Mouse (Mus musculus): ENCODE data around the gene Zfp385b. TPM values are rescaled to one million over a fixed set of nuclear protein-coding genes. Genes with fewer than 3 reads are reported as not detected.

Gene Zfp385b
- total RNA-seq, 2 experiments from 2014 or later, result 50.4 to 51.4 TPM

DNA sequence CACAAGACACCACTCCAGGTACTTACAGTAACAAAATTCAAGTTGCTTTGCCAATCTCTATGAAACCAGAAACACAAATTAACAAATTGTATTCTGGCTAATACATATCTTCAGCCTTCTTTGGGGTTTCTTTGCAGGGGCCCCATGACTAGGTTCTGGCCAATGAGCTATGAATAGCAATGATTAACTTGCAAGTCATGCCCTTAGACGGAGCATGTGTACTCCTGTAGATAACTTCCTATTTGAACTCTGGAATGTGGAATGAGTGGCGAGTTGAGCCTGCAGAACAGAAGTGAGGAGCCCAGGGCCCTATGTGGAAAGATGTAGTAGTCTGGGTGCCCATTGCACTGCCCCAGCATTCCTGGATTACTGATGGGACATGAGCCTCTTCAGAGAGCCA lies 276.8 kb downstream of the Zfp385b start:
- Histone ChIP-seq H3K4me3 (no peak overlapping the region), H3K27ac (no peak overlapping the region)
- TF ChIP-seq CTCF (conservative IDR thresholded peaks at IDR 0.05), result no peak
- DNase-seq (ENCODE audit: low spot score in 2 of 2), result no peak

DNA sequence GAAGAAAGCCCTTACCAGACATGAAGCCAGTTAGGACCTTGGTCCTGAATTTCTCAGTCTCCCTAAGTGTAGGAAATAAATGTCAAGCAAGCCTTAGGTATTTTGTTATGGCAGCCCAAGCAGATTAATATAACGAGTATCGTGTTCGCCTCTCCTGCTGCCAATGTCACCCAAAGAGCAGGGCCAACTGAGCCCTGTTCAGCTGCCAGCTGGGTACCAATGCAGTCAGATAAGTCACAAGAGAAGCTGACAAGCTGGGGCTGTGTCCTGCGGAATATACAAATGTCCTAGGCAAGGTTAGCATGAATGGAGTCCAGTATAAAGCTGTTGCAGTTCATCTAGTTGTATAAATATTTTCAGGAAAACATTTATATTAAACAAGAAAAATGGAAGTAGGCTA lies 277.8 kb downstream of the Zfp385b start:
- TF ChIP-seq CTCF (conservative IDR thresholded peaks at IDR 0.05), result no peak

DNA sequence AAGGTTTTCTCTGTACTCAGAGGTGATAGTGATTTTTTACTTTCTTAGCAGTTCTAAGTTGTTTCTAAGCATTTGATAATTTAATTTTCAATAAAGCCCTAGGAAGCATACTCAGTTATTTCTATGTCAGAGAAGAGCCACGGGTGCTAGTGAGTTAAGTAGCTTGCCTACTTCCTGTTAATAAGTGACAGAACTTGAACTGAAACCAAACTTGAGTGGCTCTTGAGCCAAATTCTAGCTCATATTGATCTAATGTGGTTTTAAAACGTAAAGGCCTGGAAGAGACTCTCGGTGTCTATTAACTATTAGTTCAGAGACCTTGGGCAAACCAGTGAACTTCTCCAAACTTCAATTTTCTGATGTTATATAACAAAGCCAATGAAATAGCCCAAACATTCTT lies 278.6 kb downstream of the Zfp385b start:
- no peak for DNase-seq (ENCODE audit: low spot score in 2 of 2)
- H3K4me3 ChIP-seq, result no peak overlapping the region
- H3K27ac ChIP-seq, result no peak overlapping the region
- no peak for TF ChIP-seq CTCF (conservative IDR thresholded peaks at IDR 0.05)

More for the DNA sequence above, 277.8 kb downstream of the Zfp385b start:
- Histone ChIP-seq H3K27ac (no peak overlapping the region), H3K4me3 (no peak overlapping the region)
- no peak for DNase-seq (ENCODE audit: low spot score in 2 of 2)

DNA sequence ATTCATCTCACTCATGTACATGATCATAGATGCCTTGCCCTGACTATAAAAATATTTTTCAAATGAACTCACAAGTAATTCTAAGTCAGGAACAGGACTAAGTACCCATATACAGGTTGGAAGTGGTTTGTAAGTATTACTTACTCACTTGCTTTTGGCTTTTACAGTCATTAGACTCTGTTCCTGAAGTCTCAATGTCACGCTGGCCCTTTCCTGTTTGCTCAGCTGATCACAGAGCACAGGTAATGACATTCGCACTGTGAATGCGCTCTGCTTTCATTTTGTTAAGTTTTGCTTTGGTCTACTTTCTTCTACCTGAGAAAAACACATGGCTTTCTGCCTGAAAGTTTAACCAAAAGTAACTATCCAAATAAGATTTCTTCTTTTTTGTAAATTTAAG lies 282.9 kb downstream of the Zfp385b start:
- TF ChIP-seq CTCF (conservative IDR thresholded peaks at IDR 0.05), result no peak
- H3K27ac ChIP-seq, result no peak overlapping the region
- H3K4me3 ChIP-seq, result no peak overlapping the region
- DNase-seq (ENCODE audit: low spot score in 2 of 2), result no peak

DNA sequence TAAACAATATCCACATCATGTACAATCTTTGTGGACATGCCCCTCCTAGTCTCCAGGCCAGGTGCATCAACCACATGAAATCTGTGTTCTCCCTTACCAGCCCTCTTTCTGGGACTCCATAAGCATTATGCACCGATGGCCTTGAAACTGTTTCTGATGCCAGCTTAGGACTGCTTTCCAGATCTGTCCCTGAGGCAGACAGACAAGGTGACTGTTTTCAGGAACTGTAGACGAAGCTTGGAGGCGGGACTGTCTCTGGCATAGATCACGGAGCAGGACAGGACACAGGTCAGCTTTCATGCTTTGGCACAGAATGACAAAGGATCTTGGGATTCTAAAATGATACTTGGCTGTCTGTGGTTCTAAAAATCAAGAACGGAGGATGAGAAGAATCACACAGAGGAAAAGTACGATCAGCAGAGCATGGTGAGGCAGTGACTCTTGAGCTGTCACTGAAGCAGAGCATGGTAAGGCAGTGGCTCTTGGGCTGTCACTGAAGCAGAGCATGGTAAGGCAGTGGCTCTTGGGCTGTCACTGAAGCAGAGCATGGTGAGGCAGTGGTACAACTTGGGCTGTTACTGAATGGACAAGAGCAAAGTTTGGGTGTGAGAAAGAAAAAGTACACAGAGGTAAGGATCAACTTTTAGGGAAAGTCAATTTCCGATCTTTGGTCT lies 291.2 kb downstream of the Zfp385b start:
- Histone ChIP-seq H3K27ac (no peak overlapping the region), H3K4me3 (no peak overlapping the region)
- DNase-seq (ENCODE audit: low spot score in 2 of 2), result no peak
- no peak for TF ChIP-seq CTCF (conservative IDR thresholded peaks at IDR 0.05)

DNA sequence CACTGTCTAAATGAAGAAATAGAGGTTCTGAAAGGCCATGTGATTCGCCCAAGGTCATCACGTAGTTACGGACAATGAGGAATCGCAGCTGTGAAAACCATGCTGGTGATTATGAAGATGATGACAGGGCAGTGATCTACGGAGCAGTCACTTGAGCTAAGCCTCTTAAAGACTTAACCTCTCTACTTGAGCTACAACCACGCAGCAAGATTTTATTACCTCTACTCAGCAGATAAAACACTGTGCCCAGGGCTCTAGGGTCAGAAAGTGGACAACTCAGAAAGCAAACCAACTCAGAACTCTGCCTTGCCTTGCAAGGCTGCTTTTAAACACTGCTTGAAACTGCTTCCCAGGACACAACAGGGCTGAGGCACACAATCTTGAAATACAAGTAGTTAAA lies 291.8 kb downstream of the Zfp385b start:
- no peak for TF ChIP-seq CTCF (conservative IDR thresholded peaks at IDR 0.05)
- no peak overlapping the region for H3K27ac ChIP-seq

DNA sequence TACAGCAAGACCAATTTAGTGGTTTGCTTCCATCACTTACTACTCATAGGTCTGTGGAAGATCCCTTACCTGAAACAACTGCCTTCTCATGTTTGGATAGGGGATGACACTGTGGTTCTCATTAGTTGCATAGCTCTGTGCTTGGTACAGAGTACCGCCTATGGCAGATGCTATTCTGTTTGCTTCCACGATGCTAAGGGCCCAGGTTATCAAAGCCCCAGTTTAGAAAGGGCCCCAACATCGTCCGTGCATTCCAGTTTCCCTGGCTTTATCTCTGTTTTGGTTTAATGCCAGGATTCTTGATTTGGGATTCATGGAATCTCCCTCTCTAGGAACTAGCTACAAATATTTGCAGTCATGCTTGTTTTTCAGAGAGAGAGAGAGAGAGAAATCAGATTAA lies 292.6 kb downstream of the Zfp385b start:
- H3K4me3 ChIP-seq, result no peak overlapping the region
- no peak for TF ChIP-seq CTCF (conservative IDR thresholded peaks at IDR 0.05)
- DNase-seq (ENCODE audit: low spot score in 2 of 2), result no peak
- no peak overlapping the region for H3K27ac ChIP-seq

More for the DNA sequence above, 291.8 kb downstream of the Zfp385b start:
- DNase-seq (ENCODE audit: low spot score in 2 of 2), result no peak
- no peak overlapping the region for H3K4me3 ChIP-seq

DNA sequence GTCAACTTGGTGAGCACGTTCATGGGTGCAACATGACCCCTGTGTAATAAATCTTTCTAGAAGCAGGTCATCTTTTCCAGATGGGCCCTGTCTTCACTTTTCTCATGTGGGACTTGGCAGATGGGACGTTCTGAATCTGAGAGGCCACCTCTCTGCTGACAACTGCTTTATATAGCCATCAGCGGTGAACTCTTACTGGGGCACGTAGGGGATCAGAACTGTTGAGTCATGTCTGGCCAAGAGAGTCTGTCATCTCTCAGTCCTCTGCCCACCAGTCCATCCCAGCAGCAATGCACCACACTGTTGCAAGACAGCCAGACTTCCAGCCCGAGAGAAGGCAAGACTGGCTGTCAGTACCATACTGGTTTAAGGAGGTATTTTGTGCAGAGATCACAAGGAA lies 293.1 kb downstream of the Zfp385b start:
- TF ChIP-seq CTCF (conservative IDR thresholded peaks at IDR 0.05), result no peak
- Histone ChIP-seq H3K27ac (no peak overlapping the region), H3K4me3 (no peak overlapping the region)
- no peak for DNase-seq (ENCODE audit: low spot score in 2 of 2)

DNA sequence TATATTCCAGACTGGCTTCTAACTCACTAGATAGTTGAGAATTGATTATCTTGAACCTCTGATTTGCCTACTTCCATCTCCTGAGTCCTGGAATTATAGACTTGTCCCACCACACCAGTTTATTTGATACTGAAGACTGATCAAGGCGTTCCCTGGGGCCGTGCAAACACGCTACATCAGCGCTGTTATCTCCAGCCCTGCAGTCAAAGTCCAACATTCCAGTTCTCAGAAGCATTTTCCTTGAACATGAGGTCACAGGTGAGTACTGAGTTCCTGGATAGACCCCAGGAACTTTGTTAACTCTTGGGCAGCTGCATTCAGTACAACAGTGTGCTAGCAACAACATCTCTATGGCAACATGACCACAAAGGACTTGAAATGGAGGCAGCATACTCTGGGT lies 297.2 kb downstream of the Zfp385b start:
- Histone ChIP-seq H3K27ac (no peak overlapping the region), H3K4me3 (no peak overlapping the region)
- no peak for TF ChIP-seq CTCF (conservative IDR thresholded peaks at IDR 0.05)
- DNase-seq (ENCODE audit: low spot score in 2 of 2), result no peak

DNA sequence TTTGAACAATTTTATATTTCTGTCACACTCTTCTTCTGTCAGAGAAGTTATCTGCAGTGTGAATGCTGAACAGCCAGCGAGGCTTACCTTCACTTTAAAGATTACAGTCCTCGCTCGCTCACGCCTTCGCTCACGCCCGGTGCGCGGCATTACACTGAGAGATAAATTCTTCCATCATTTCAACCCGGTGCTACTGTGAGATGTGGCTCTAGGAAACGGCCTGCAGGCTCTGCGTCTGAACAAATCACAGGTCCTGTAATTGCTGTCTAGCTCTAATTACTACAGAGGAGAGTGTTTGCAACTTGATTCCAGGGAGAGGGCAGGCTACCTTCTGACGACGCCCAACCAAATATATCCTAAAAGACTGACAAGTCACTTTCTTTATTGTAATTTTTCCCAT lies 300.1 kb downstream of the Zfp385b start:
- Histone ChIP-seq H3K4me3 (peak overlapping the region; percentile 60), H3K27ac (peak overlapping the region; percentile 47)
- no peak for TF ChIP-seq CTCF (conservative IDR thresholded peaks at IDR 0.05)
- DNase-seq (ENCODE audit: low spot score in 2 of 2), result no peak

DNA sequence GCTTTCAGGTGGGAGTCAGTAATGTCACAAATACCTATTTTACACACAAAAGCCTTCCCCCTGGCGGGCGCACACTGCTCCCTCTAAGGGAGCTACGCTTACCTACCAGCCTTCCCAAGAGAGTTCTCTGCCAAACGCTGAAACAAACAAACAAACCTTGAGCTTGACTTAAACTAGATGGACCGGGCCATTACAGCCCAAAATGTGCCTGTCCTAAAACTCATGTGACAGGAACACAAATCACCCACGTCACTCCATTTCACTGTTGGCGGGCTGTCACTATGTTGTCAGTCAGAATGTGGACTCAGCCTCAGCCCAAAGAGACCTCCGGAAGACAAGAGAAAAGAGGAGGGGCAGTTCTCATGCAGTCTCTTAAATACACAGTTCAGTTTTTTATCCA lies 300.7 kb downstream of the Zfp385b start:
- DNase-seq (ENCODE audit: low spot score in 2 of 2), result no peak
- Histone ChIP-seq H3K27ac (no peak overlapping the region), H3K4me3 (peak overlapping the region; percentile 60)
- peak; percentile 46 for TF ChIP-seq CTCF (conservative IDR thresholded peaks at IDR 0.05)

DNA sequence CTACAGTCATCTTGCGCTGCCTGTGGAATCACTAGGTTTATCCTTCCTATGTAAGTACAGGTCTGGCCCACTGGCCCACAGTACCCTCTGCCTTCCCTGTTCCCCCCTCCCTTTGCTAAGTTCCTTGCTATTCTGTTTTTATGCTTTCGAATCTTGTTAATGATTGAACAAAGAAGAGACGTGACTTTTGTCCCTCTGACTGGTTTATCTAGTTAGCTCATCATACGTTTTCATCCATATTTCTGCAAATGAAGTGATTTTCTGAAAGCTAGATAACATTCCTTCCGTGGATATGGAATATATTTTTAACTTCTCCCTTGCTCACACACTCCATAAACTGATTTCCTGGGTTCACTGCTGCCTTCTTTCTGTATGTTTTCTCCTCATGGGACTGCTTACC lies 302.8 kb downstream of the Zfp385b start:
- Histone ChIP-seq H3K4me3 (no peak overlapping the region), H3K27ac (no peak overlapping the region)
- TF ChIP-seq CTCF (conservative IDR thresholded peaks at IDR 0.05), result no peak
- DNase-seq (ENCODE audit: low spot score in 2 of 2), result no peak

DNA sequence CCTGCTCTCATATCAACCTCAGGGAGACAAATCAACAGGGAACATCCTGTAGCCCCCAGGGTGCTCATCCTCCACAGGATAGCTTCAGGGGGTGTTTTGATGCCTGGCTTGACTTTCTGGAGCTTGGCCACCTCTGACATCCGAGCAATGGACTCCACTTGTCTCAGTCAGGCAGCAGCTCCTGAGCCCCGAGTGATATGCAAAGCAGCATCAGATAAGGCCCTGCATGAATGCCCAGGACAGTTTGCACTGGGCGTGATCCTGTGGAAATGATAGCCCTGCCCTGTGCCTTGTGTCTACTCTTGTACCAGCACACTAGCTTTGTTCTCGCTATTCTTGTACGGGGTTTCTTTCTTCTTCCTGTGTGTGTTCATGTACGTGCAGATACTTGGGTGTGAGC lies 303.8 kb downstream of the Zfp385b start:
- TF ChIP-seq CTCF (conservative IDR thresholded peaks at IDR 0.05), result no peak
- H3K4me3 ChIP-seq, result no peak overlapping the region
- DNase-seq (ENCODE audit: low spot score in 2 of 2), result no peak
- no peak overlapping the region for H3K27ac ChIP-seq

DNA sequence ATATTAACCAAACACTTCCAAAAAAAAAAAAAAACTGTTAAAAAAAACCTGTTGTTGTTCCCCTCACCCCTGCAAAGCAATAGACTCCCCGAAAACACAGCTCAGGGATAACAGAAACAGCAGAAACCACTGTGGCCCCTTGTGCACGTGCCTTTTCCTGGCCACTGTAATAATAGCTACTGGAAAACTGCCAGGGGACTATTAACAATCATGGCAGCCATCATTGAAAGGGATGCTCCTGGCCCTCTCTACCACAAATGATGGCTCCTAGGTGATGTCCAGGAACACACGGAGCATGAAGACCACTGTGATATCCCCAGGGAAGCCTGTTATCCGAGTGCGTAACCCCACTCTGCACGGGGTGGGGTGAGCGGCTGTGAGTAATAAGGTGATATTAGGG lies 304.4 kb downstream of the Zfp385b start:
- H3K4me3 ChIP-seq, result no peak overlapping the region
- TF ChIP-seq CTCF (conservative IDR thresholded peaks at IDR 0.05), result no peak
- H3K27ac ChIP-seq, result no peak overlapping the region
- DNase-seq (ENCODE audit: low spot score in 2 of 2), result no peak
